Mouse (Mus musculus): ENCODE results near the gene Glp2r.

Gene Glp2r

DNA sequence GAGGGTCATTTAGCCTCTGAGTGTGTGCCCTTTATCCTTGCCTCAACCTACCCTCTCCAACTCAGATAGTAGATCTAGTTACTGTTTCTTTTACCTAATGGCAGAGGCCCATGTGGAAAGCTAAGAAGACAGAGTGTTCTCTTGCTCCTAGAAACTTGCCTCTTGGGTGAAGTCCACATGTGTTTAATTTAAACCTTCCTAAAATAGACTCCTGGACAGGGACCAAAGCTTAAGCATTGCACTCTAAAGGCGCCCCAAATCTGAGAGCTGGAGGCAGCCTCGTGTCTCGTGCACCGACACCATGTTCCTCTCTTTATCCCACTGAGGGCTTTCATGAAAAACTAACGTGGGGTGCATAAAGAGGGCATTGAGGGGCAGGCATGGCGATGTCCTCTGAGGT is 43.9 kb downstream of the Glp2r start:
- DNase-seq = no peak

GRCm38 (mm10) chr11:67723231-67724013 is 47.5 kb downstream of the Glp2r start:
- DNase-seq = no peak

DNA sequence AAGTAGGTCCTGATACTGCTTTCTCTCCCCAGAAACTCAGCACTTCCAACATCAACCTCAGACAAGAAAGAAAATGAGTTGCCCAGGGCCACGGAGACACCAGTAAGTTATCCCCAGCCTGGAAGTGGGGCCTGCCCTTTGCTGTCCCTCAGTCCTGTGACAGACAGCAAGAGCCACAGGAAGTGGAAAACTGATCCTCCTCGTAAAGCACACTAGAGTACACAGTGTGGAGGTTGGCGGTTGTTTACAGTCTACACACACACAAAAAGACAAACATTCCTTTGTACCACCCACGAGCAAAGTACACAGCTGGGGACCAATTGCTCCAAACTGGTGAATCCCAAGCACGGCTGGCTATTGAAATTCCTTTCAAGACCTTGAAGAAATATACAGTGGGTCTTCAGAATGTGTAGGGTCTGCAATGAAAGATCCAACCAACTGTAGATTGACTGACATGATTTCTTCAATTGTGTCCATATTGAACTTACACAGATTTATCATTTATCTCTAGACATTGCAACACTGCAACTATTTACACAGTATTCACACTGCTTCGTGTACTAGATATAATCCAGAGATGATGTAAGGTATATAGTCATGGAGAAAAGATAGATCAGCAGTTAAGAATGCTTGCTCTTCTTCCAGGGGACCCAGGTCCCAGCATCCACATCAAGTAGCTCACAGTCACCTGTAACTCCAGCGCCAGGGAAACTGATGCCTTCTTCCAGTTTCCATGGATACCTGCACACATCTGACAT is 48.4 kb downstream of the Glp2r start:
- DNase-seq = no peak

DNA sequence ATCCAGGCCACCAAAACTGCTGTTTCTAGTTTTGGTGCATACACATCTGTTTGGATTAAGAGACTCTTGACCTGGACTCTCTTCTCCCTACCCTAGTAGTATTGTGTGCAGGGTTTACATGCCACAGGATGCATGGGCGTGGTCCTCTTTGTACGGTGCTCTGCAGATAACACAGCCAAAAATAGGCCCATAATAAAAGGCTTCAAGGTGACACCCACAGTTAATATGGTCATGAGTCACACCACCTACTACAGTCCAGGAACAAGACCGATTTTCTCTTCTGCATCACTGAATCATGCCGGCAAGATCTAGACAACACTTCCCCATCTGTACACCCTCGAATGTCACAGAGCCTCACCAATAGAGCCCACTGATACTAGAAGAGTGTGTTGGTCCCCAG is 49.5 kb downstream of the Glp2r start:
- DNase-seq = no peak

DNA sequence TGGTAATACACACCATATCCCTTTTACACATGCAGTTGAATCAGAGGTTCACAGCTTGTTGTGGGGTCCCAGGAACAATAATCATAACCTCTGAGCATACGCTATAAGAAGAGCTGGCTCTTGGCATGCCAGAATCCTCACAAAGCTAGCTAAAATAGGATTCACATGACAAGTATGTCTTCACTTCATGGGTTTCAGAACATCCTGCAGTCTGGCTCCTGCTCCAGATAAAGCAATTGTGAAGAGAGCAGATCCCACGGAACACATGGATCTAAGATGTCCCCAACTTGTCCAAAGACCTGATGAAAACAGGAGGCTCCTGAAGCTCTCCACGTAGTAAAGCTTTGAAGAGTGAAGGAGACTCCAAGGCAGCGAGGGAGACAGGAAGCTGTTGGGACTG is 55.6 kb downstream of the Glp2r start:
- no peak for DNase-seq

DNA sequence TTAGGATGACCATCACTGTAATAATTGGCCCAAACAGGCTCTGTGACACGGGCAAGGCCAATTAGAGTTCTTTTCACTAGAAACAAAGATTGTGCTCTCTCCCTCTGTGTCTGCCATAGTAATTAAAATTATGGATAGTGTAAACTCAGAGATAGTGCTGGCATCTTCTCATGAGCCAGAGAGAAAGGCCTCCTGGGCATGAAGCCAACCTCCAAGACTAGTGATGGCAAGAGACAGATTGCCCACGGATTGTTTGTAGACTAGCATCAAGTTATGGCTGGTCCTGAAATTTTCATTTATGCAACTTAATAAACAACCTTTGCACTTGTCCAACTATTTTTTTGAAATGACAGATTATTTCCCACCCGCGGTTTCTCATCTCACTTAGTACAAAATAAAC is 58.0 kb downstream of the Glp2r start:
- peak; percentile 13 for DNase-seq

GRCm38 (mm10) chr11:67694703-67695376 is 76.1 kb downstream of the Glp2r start, which contains the start of gene Rcvrn:
TSS of gene Rcvrn (plus strand) at chr11:67695326.
- DNase-seq = no peak

GRCm38 (mm10) chr11:67686109-67686508 is 84.8 kb downstream of the Glp2r start:
- DNase-seq = no peak

GRCm38 (mm10) chr11:67681871-67682270 is 89.1 kb downstream of the Glp2r start:
- DNase-seq = peak; percentile 57

GRCm38 (mm10) chr11:67679930-67680329 is 91.0 kb downstream of the Glp2r start:
- no peak for DNase-seq

DNA sequence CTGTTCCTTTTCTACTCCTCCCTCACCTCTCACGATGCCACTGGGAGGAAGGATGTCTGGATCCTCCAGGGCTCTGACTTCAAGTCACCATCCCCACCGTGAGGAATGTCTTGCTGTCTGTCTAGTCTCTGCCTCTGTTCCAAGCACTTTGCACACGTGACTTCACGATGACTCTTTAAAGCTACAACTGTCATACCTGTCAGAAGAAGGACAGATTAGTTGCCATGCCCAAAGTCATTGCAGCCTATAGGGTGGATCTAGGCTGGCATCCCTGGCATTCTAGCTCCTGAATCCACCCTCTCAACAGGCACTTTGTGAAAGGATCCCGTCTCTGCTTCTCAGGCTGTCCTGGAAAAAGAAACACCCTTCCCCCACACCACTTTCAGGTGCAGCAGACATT is 91.7 kb downstream of the Glp2r start:
- DNase-seq = no peak

DNA sequence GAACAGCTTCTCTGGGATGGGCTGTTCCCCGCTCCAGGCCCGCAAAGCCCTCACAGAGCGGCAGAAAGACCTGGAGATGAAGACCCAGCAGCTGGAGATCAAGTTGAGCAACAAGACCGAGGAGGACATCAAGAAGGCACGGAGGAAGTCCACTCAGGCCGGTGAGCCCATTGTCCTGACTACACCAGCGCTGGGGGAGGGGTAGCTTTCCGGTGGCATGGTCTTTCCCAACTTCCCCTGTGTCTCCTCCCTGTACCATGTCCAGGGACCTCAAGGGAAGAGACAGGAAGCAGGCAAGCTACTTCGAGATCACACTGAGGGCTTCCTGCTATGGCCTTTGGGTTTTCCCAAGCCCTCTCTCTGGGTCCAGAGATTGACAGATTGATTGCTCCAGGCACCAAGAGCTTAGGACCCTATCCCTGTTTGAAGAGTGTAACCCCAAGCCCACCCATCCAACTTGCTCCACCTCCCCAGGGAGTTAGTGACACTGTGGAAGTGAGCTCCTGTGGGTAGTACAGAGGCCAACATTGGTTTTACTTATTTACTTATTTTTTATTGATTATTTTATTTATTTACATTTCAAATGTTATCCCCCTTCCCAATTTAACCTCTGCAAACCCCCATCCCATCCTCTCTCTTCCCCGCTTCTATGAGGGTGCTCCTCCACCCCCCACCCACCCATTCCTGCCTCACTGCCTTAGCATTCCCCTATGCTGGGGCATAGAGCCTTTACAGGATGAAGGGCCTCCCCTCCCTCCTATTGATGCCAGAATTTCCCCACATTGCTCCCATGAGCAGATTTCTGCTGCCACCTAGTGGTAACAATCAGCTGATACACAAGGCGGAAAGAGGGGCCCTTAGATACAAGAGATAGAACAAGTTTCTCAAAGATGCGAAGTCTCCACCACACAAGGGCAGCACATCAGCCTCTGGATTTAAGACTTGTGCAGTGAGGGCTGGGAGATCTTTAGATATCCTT is 95.1 kb downstream of the Glp2r start:
- peak; percentile 85 for DNase-seq

DNA sequence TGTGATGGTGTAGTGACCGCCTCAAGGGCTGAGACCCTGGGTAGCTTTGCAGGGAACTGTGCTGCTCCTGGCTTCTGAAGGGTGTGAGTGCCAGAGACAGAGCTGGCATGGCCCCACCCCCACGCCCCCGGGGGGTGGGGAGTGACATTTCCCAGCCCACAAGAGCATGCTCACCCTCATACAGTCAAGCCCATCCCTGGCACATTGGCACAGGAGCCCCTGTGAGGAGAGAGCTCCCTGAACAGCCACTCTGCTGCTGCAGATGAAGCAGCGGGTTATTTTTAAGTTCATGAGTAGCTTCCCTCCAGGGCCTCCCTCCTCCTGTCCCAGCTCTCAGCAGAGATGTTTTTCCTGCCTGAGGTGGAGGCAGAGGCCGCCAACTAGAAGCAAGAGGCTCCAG is 98.8 kb downstream of the Glp2r start:
- DNase-seq = no peak

- DNase-seq = no peak
Observed at GRCm38 (mm10) chr11:67670031-67670430, 100.9 kb downstream of the Glp2r start.

- DNase-seq = no peak
Observed at GRCm38 (mm10) chr11:67668460-67669007, 102.4 kb downstream of the Glp2r start.

DNA sequence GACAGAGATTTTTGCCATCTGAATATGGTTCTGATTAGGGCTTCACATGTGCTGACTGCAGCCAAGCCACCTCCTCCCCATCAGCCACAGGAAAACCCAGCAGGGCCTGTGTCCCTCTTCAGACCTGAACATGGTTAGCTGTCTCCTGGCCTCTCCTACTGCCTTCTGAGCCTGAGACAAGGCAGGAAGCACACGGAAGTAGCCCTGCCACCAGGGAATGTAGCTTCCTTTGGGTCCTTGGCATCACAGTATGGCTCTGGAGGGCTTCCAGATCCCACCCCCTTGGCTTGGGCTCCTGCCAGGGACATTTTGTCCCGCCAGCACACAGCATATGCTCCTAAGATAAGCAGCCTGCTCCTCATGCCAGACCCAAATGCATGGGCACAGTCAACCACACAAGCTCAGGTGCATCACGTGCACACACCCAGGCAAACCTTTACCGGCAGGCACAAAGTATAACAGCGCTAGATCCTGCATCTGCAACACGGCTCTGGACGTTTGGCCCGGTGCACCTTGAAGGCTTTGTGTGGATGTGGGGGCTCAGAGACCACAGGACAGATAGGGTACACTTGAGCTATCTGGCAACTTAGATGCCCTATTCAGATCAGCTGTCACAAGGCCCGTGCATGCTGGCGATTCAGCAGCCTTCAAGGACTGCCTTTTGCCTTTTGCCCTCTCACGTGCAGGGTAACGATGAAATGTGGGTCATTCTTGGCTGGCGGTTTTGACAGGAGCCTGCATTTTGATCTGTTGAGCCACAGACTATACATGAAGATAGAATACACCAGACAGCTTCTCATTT is 103.2 kb downstream of the Glp2r start:
- DNase-seq = no peak

GRCm38 (mm10) chr11:67666129-67666528 is 104.8 kb downstream of the Glp2r start:
- no peak for DNase-seq

GRCm38 (mm10) chr11:67664918-67665317 is 106.0 kb downstream of the Glp2r start:
- DNase-seq = no peak

- no peak for DNase-seq
Observed at GRCm38 (mm10) chr11:67664261-67664660, 106.7 kb downstream of the Glp2r start.

DNA sequence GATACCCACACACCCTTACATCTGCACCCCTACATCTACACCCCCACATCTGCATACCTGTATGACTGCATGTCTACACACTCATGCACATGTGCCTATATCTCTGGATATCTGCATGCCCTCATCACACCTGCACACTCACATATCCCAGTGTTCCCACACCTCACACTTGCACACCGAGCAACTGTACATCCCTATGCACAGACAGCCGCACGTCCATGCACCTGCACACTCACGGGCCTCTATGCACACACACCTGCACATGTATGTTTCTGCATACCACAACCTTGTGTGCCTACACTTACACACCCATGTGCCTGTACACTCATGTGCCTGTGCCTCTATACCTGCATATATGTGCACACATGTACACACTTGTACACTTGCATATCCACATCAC is 107.5 kb downstream of the Glp2r start:
- DNase-seq = no peak

- no peak for DNase-seq
Observed at GRCm38 (mm10) chr11:67661465-67661864, 109.5 kb downstream of the Glp2r start.

Data from retina, postnatal 1 day (tissue).